Mouse (Mus musculus): ENCODE results near the gene Gtf2e1. TPM values are rescaled to one million over a fixed set of nuclear protein-coding genes. Genes with fewer than 3 reads are reported as not detected.

Gtf2e1 gene
- polyA plus RNA-seq, 1 experiment from 2014 or later = 40.3 TPM

DNA sequence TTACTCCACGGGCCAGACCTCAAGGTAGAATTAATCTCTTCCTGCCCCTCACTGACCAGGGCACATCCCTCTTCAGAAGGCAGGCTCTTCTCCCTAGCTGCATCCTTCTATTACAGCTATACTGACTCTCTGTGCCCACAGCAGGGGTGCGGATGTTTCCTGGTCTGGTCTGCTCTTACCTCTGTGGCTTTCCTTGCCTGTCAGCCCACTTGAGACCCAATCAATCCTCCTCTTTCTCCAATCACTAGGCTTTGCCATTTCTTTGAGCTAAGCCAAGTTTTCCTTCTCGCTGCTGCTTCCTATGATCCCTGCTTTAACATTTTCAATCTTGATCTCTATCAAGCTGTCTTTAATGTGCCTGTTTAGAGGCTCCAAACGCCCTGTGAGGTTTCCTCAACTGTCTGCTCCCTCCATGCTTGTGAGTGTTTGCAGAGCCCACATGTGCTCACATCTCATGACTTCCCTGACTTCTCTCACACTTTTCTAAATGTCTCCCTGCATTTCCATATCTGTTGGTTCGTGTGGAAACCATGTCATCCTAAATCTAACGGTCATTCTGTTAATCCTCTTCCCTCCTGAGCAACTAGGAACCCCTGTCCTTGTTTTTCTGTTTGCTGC is 23.1 kb downstream of the Gtf2e1 start:
- Histone ChIP-seq H3K4me1 (no peaks in the 10 kb centered on the region), H3K9ac (replicated peaks) (no peak overlapping the region), H3K27me3 (no peaks in the 10 kb centered on the region), H3K4me2 (replicated peaks) (no peak overlapping the region), H3K9me3 (no peaks in the 10 kb centered on the region), H3K4me3 (no peak overlapping the region), H3K27ac (replicated peaks) (no peak overlapping the region), H3K36me3 (peaks cover 32% of the 10 kb centered on the region)
- 86% methylated on average over 6 of the region's 6 CpGs for WGBS
- ATAC-seq (replicated peaks) = no peak

DNA sequence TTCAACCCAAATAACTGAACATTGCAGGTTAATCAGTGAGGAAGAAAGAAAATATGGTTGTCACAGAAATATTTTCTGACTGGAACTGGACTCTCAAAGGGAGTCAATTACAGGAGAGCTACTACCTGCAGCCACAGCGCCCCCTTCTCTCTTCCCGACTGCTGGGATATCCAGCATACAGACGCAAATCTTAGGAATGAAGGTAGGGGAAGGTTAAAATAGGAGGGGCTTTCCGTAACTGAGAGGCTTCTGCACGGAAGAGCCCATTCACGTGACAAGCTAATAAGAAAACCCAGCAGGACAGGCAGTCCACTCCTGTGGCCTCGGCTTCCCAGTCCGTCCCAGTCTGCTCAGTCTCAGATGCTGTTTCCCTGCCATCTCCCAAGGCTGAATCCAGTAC is 24.9 kb downstream of the Gtf2e1 start:
- ATAC-seq (replicated peaks) = no peak
- no peak overlapping the region for H3K4me3 ChIP-seq
- H3K9me3 ChIP-seq = no peaks in the 10 kb centered on the region
- H3K4me2 ChIP-seq (replicated peaks) = no peak overlapping the region
- H3K9ac ChIP-seq (replicated peaks) = no peak overlapping the region
- no peaks in the 10 kb centered on the region for H3K4me1 ChIP-seq
- H3K27me3 ChIP-seq = no peaks in the 10 kb centered on the region
- H3K27ac ChIP-seq (replicated peaks) = no peak overlapping the region
- H3K36me3 ChIP-seq = peaks cover 27% of the 10 kb centered on the region
- WGBS = 83% methylated on average over 8 of the region's 8 CpGs

DNA sequence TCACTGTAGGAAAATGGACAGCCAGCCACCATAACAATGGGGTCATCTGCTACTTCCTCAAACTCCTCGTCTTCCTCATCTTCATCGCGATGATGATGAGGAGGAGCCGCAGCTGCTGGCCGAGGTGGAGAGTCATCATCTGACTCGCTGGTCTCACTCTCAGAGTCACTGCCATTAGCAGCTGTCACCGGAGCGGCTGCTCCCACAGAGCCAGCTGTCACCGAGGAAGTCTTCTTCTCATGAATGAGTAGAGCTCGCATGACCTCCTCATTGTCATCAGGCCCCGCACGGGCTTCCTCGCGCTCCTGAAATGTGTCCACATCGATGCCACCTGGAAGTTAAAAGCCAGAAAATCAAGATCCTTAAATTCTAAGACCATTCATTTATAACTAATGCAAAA is 28.1 kb downstream of the Gtf2e1 start:
- no peak for ATAC-seq (replicated peaks)
- Histone ChIP-seq H3K9ac (replicated peaks) (no peak overlapping the region), H3K27ac (replicated peaks) (no peak overlapping the region), H3K4me1 (peaks cover 7% of the 10 kb centered on the region), H3K27me3 (no peaks in the 10 kb centered on the region), H3K4me2 (replicated peaks) (no peak overlapping the region), H3K36me3 (peaks cover 20% of the 10 kb centered on the region), H3K9me3 (no peaks in the 10 kb centered on the region), H3K4me3 (no peak overlapping the region)
- WGBS = 95% methylated on average over 15 of the region's 15 CpGs

DNA sequence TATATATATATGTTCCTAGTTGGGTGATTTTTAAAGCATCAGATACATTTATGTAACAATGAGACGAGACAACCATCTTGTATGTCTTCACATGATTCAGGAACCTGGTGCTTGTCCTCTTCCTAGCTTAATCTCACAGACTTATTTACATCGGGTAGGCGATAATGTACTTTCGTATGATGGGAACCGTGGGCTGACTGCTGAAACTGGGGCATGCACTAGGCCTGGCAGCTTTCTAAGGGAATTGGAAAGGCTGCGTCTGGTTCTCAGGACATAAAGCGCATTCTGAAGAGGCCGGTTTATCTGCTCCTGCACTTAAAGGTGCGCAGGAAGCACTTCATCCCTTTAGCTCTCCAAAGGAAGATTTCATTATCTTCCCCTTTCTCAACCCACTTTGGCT is 32.8 kb downstream of the Gtf2e1 start:
- Histone ChIP-seq H3K27me3 (no peaks in the 10 kb centered on the region), H3K27ac (replicated peaks) (no peak overlapping the region), H3K4me2 (replicated peaks) (no peak overlapping the region), H3K9ac (replicated peaks) (no peak overlapping the region), H3K4me1 (peaks cover 7% of the 10 kb centered on the region), H3K36me3 (peaks cover 14% of the 10 kb centered on the region), H3K9me3 (no peaks in the 10 kb centered on the region), H3K4me3 (no peak overlapping the region)
- 77% methylated on average over 9 of the region's 9 CpGs for WGBS
- ATAC-seq (replicated peaks) = no peak

DNA sequence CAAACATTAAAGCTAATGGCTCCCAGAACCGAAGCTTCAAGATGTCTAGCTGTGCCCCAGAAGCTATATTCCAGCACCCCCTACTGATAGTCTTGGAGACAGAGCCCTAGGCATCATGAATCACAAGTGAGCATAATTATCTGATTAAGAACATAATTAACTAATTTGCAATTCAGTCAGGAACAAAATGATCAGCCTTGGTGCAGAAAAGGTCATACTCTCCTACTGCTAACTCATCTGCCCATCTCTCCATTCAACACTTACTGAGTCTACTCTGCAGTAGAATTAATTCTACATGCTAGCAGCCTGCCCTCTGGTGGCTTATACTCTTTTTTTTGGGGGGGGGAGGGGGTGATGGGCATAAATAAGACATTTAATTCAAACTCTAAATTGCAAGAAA is 35.1 kb downstream of the Gtf2e1 start:
- Histone ChIP-seq H3K9me3 (no peaks in the 10 kb centered on the region), H3K4me3 (no peak overlapping the region), H3K9ac (replicated peaks) (no peak overlapping the region), H3K27ac (replicated peaks) (no peak overlapping the region), H3K4me2 (replicated peaks) (no peak overlapping the region), H3K27me3 (no peaks in the 10 kb centered on the region), H3K36me3 (no peaks in the 10 kb centered on the region), H3K4me1 (peaks cover 7% of the 10 kb centered on the region)
- WGBS = 39% methylated on average over 1 of the region's 1 CpGs
- ATAC-seq (replicated peaks) = no peak

DNA sequence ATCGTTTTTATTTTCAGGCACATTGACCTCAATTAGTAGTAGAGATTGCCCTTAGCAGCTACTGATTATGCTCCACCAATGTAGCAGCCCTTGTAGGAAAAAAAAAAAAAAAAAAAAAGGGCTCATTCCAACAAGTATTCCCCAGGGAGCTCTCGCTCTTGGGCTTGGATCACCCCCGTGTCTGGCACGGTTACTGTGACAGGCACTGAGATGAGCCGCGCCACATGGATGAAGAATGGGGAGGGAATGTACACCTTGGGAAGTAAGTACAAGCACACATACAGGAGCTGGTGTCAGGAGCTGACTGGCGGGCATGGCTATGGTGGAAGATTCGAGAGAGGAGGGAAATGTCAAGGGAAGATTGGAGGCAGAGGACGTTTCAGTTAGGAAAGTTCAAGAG is 41.0 kb downstream of the Gtf2e1 start:
- H3K9me3 ChIP-seq = no peaks in the 10 kb centered on the region
- H3K27me3 ChIP-seq = no peaks in the 10 kb centered on the region
- no peak overlapping the region for H3K27ac ChIP-seq (replicated peaks)
- ATAC-seq (replicated peaks) = no peak
- H3K4me2 ChIP-seq (replicated peaks) = no peak overlapping the region
- H3K36me3 ChIP-seq = no peaks in the 10 kb centered on the region
- no peak overlapping the region for H3K4me3 ChIP-seq
- 77% methylated on average over 9 of the region's 9 CpGs for WGBS
- H3K9ac ChIP-seq (replicated peaks) = no peak overlapping the region
- no peaks in the 10 kb centered on the region for H3K4me1 ChIP-seq

DNA sequence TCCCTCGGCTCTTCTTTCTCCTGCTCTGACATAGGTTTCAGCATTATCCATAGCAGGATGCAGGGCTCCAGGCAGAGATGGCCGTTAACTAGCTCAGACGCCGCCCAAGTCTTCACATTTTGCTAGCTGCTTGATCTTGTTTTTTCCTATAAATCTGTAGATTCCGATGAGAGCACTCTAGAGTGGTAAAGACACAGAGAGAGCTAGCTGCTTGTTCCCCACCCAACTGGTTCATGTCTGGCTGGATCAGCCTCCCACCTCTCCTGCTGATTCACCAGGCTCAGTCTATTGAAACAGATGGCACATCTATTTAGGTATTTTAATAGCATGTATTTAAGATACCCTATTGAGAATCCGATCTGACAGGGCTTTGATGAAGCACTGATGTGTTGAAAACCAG is 44.6 kb downstream of the Gtf2e1 start:
- no peak overlapping the region for H3K27ac ChIP-seq (replicated peaks)
- H3K4me3 ChIP-seq = no peak overlapping the region
- ATAC-seq (replicated peaks) = no peak
- no peaks in the 10 kb centered on the region for H3K27me3 ChIP-seq
- no peak overlapping the region for H3K4me2 ChIP-seq (replicated peaks)
- 77% methylated on average over 6 of the region's 6 CpGs for WGBS
- no peaks in the 10 kb centered on the region for H3K36me3 ChIP-seq
- no peaks in the 10 kb centered on the region for H3K9me3 ChIP-seq
- H3K9ac ChIP-seq (replicated peaks) = no peak overlapping the region
- no peaks in the 10 kb centered on the region for H3K4me1 ChIP-seq

DNA sequence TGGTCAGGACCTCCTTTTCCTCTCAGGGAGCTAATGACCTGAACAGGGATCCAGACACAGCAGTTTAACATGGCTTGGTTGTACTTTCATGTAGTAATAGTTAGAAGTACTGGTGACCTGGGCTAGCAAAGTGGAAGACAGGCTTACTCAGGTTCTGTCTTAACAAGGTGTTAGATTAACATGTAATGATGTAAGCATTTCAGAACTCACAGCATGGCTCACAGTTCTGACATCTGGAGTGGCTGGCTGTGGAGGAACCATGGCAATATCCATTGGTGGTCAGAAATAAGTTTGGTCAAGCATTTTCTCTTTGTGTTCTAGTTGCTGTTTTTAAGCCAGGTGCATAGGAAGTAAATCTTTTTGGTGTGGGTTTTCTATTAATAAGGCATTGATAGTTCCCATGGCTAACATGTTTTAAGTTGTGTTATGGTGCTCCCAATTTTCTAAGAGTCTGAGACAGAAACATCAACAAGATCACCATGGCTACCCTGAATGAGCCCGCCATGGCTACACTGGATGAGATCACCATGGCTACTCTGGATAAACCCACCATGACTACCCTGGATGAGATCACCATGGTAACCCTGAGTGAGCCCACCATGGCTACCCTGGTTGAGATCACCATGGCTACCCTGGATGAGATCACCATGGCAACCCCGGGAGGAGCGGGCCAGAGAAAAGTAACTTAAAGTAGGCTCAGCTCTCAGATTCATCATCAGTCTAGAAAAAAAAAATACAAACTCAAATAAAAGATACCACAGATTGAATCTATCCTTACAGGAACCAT is 52.6 kb downstream of the Gtf2e1 start:
- Histone ChIP-seq H3K9me3 (no peaks in the 10 kb centered on the region), H3K4me1 (peaks cover 3% of the 10 kb centered on the region), H3K27ac (replicated peaks) (no peak overlapping the region), H3K4me3 (no peak overlapping the region), H3K36me3 (no peaks in the 10 kb centered on the region), H3K27me3 (no peaks in the 10 kb centered on the region), H3K9ac (replicated peaks) (no peak overlapping the region), H3K4me2 (replicated peaks) (no peak overlapping the region)
- ATAC-seq (replicated peaks) = peak; percentile 96
- WGBS = 34% methylated on average over 3 of the region's 3 CpGs

DNA sequence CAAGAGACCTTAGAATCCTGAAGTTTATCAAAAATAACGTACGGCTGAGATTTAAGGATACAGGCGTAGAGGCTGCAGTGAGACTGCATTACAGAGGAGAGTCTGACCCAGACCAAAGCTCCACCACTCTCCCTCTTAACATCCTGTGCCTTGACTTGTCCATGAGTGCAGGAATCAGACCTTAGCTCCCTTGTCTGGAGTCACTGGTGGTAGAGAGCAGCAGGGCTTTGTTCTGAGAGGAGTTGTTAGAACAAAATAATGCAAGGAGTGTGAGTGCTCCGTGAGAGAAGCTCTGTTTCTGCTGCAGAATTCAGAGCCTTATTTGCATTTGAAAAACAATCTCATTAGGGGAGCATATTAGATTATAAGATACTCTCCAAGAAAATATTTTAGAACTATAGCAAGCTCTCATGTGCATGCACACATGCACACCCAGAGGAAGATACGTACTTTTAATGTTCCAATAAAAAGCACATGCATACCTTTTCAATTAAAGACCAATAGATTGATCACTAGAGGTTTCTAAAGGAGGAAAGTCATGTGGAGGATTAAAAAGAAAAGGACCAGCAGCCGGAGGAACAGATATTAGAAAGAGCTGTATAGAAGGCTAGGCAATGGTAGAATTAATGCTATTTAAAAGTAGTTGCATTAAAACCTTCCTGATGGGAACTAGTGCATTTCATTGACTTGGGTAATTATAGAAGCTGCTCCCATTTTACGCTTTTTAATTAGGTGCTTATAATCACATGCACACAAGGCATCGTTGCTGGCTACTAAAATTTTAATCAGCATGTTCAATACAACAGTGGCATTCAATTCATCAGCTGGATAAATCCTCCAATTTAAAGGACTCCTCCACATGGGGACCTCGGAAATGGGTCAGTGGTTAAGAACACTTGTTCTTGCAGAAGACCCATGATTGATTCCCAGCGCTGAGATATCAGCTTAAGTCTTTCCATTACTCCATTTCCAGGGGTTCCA is 61.0 kb downstream of the Gtf2e1 start:
- no peak overlapping the region for H3K4me3 ChIP-seq
- no peaks in the 10 kb centered on the region for H3K36me3 ChIP-seq
- 21% methylated on average over 10 of the region's 10 CpGs for WGBS
- no peaks in the 10 kb centered on the region for H3K27me3 ChIP-seq
- no peak overlapping the region for H3K4me2 ChIP-seq (replicated peaks)
- H3K9me3 ChIP-seq = no peaks in the 10 kb centered on the region
- no peak overlapping the region for H3K9ac ChIP-seq (replicated peaks)
- H3K27ac ChIP-seq (replicated peaks) = 0 out of 2 replicates have a peak overlapping the region, but pooled peaks have one; percentile 50
- ATAC-seq (replicated peaks) = peak; percentile 57
- H3K4me1 ChIP-seq = peaks cover 11% of the 10 kb centered on the region

DNA sequence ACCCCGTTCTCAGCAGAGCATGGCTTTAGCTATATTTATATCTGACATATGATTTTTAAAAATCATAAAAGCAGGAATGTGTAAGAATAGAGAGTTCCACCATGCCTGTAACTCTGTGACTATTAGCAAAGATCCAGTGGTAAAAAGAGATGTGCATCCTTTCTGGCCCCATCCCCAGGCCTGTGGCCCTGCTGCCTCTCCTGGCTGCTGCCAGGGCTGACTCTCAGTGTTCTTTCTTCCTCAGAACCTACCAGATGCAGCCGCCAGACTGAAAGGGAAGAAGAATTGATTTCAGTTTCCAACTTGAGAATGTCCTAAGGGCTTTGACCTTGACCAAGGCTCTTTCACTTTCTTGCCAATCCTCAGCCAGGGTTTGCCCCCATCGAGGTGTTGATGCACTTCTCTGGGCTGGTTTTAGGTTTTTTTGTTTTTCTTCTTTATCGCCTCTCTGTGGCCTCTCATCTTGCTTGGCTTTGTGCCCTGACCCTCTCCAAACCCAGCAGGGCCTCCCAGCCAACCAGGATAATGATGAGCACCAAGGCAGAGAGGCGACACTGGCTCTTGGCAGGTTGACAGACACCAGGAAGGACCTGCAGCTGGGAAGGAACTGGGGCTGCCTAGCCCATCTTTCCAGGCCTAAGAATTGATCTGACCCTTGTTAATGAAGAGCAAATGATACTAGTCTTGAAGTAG is 66.8 kb downstream of the Gtf2e1 start:
- no peak for ATAC-seq (replicated peaks)
- 42% methylated on average over 5 of the region's 5 CpGs for WGBS
- H3K4me3 ChIP-seq = no peak overlapping the region
- H3K9me3 ChIP-seq = no peaks in the 10 kb centered on the region
- H3K36me3 ChIP-seq = no peaks in the 10 kb centered on the region
- no peaks in the 10 kb centered on the region for H3K27me3 ChIP-seq
- no peaks in the 10 kb centered on the region for H3K4me1 ChIP-seq
- H3K27ac ChIP-seq (replicated peaks) = no peak overlapping the region
- no peak overlapping the region for H3K4me2 ChIP-seq (replicated peaks)
- no peak overlapping the region for H3K9ac ChIP-seq (replicated peaks)

DNA sequence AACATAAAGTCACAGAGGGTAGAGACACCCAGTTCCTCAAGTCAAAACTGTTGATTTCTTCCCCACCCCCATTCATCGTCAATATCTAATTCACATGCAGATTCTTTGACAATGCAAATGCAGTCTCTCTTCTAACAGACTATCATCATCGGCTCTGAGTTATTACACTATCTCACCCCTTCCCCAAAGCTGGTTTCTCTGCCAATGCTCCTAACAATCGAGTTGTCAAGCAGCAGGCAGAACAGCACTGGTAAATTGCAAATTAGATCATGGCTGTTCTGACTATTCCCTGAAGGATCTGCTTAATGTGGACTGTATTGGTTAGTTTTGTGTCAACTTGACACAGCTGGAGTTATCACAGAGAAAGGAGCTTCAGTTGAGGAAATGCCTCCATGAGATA is 70.0 kb downstream of the Gtf2e1 start:
- no peak overlapping the region for H3K4me3 ChIP-seq
- no peaks in the 10 kb centered on the region for H3K27me3 ChIP-seq
- H3K9ac ChIP-seq (replicated peaks) = no peak overlapping the region
- WGBS = 56% methylated on average over 3 of the region's 3 CpGs
- no peaks in the 10 kb centered on the region for H3K9me3 ChIP-seq
- H3K4me2 ChIP-seq (replicated peaks) = no peak overlapping the region
- no peaks in the 10 kb centered on the region for H3K4me1 ChIP-seq
- H3K36me3 ChIP-seq = no peaks in the 10 kb centered on the region
- ATAC-seq (replicated peaks) = peak; percentile 26; the same call in 1 of the 2 replicates
- H3K27ac ChIP-seq (replicated peaks) = no peak overlapping the region

All from forebrain, embryonic 15.5 days (tissue).